Mouse (Mus musculus) heart, postnatal 36 days (tissue): ENCODE data around the gene Iqch. TPM values are rescaled to one million over a fixed set of nuclear protein-coding genes. Genes with fewer than 3 reads are reported as not detected.
A peak's percentile ranks its signal among the peaks of the same experiment; 100 is the strongest.

Experiments used
- DNase-seq, 2 experiments: peaks; one replicate each; pipeline ENCODE4 v3.0.0; 2021 to 2022
- intact Hi-C: fragments of 180-260 bp; cut with DNase I; formaldehyde crosslinking; loops from one replicate; pipeline ENCODE4 v1.15.1; 2025
- total RNA-seq, 2 experiments: library from RNA; stranded (reverse); gene quantifications; 2 replicates each; pipeline ENCODE4 v1.2.3; 2021

Gene Iqch
- total RNA-seq, 2 experiments from 2014 or later: not detected

DNA sequence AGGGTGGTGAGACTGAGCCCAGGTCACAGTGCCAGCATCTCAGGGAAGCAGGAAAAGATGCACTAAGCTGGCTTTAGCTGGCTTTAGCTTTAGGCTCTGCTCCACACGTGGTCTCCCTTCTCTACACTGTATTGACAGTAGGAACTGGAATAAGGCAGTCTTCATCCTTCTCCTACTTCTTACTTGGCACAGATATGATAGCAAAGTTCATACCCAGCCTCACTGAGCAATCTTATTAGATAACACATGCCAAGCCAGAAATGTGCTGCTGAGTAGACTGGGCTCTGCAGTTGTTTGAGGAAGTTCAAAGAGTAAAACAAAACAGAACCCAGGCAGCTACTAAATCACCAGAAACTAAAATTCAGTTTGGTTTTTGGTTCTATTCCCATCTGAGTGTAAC is 11.3 kb upstream of the Iqch start:
- DNase-seq: no peak
- intact Hi-C loops: loop anchor here (5.0 kb wide), 1 partner anchor 476 kb away; no protein-coding TSS in a partner anchor

DNA sequence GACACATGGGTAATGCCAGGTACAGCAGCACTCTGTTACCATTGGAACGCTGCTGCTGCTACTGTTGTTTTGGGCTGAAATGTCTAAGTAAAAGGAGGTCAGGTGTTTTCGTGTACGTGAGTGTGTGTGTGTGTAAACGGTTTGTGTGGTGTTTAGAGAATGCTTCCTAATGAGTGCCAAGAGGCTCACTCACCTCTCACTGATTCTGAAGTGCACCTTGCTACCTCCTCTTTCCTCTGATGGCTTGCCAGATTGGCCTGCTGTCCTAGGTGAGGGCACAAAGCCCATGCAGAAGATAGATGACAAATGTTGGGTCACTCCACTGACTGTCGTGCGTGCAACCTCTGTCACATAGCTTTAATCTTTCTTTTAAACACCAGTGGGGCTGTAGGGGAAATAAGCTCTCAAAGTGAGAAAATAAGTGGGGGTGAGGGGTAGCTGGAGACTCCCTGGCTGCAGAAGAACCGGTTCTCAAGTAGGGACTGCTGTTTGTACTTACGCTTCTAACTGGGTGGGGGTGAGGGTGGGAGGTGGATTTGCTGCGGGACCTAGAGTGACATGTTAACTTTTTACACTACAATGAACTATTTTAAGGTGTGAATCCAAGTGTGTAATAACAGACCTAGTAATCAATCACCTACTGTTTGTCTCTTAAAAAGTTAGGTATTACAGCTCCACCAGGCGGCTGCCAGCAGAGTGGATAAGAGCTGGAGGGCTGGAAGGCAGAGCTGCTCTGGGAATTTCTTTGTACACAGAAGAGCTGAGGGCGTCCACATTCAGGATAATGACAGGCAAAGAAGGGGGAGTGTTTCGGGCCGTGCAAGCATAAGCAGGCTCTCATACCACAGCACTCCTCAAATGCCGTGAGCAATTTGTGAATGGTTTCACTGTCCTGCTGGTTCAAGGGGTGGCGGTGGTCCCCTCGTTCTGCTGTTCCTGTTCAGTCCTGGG is 10.5 kb upstream of the Iqch start:
- intact Hi-C loops: loop anchor here (5.0 kb wide), 1 partner anchor 476 kb away; no protein-coding TSS in a partner anchor
- no peak for DNase-seq

DNA sequence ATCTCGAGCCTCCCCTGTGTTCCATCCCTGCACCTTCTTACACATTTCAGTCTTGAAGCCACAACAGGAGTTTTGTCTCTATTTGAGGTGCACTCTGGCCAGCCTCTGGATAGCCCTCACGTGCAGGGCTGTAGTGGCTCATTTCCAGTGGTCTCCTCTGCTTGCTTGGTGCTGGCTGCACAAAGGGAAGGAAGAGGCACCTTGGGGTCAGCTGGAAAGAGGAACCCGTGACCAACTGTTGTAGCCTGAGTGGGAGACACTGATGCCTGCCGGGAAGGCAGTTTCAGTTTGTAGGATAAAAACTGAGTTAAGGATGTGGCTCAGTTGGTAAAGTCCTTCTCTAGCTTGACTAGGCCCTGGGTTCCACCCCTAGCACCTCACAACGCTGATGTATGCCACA is 9.7 kb upstream of the Iqch start:
- intact Hi-C loops: loop anchor here (5.0 kb wide), 1 partner anchor 475 kb away; no protein-coding TSS in a partner anchor

DNA sequence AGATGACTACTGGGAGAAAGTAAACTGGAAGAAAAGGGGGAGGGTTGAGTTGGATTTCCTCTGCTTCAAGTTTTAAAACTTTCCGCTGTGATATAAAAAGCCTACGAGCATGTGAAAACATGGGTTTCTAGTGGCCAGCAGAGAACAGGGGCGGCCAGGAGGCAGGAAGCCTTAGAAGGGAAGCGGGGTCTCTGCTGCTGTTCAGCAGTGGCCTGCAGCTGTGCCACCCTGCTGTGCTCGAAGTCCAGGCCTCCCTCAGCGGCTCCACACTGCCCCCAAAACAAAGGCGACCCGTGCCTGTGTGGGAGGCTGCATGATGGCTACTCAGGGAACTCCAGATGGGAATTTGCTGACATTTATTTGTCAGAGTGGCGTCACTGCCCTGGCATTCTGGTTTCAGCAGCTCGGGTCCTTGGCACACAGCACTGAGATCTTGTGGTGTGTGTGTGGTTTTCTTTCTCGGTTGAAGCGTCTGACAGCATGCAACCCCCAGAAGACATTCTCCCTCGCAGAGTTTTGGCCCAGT is 8.6 kb upstream of the Iqch start:
- intact Hi-C loops: loop anchor here (5.0 kb wide), 1 partner anchor 474 kb away; no protein-coding TSS in a partner anchor
- DNase-seq: peak in 1 of 2 experiments; percentile 24

More for the DNA sequence above, 9.7 kb upstream of the Iqch start:
- DNase-seq: no peak

DNA sequence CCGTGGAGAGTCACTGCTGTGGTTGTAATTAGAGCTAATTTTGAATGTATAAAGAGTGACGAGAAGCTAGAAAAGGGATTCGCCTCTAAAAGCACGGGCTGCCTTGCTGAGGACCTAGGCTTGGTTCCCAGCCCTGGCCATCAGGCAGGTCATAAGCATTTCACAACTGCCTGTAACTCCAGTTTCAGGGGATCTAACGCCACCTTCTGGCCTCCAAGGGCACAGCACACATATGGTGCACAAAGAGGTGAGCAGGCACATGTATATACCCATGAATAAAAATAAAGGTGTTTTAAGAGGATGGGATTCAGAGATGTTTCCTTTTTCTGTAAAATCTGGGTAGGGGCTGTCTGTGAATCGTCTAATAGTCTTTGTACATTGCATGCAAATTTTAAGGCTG is 7.9 kb upstream of the Iqch start:
- intact Hi-C loops: loop anchor here (5.0 kb wide), 1 partner anchor 473 kb away; no protein-coding TSS in a partner anchor

DNA sequence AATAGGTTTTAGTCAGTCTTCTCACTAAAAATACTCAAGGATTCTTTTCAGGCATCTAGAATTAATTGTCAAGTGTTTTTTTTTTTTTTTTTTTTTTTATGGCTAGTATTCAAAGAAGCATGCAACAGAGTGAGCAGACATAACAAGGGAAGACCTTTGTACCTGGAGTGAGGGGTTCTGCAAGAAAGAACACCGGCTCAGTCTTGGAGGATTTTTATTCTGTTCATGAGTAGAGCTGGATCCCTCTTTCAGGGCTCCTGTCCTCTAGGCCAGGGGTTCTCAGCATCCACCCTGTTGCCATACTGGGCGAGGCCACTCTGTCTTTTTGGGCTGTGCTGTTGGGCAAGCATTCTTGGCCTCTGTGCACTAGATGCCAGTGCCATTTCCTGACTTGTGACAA is 7.5 kb upstream of the Iqch start:
- intact Hi-C loops: loop anchor here (5.0 to 10.0 kb wide), 2 partner anchors 415 to 472 kb away; partner anchors contain the start of gene Smad6
- DNase-seq: no peak

More for the DNA sequence above, 7.9 kb upstream of the Iqch start:
- no peak for DNase-seq

DNA sequence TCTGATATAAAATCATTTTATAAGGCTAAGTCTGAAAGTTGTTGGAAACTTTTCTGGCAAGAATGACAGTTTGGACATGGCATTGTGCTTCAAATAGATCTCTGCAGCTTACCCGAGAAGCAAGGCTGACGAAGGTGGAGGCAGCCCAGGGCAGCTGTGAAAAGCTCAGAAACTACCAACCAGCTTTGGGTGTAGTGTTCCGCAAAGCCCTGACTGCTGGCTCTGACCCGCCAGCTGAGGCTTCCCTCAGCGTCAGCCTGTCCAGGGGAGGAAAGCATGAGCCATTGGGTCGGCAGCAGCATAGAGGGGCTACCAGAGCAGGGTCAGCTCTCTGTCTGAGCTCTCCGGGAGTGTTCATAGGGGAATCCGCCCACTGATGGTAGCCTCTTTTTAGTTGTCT is 7.0 kb upstream of the Iqch start:
- intact Hi-C loops: loop anchor here (10.0 kb wide), 1 partner anchor 416 kb away; the partner anchor contains the start of gene Smad6
- no peak for DNase-seq

DNA sequence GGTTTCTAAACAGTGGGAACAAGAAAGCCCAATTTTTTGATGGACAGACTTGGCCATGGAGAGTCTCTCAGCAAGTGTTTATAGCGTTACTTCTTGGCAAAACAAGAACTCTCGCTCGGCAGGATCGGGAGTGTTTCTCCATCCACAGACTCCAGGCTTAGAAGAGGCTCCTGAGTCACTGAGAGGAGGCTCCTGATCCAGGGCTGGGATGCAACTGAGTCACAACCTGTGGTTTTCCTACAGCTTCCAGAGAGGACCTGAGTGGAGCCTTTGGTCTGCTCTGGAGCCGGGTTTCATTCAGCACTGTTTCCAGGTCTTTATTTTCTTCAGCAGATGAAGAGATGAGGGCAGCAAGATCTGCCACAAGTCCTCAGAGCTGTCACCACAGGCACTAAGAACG is 5.7 kb upstream of the Iqch start:
- no peak for DNase-seq
- intact Hi-C loops: loop anchor here (10.0 kb wide), 1 partner anchor 417 kb away; the partner anchor contains the start of gene Smad6

DNA sequence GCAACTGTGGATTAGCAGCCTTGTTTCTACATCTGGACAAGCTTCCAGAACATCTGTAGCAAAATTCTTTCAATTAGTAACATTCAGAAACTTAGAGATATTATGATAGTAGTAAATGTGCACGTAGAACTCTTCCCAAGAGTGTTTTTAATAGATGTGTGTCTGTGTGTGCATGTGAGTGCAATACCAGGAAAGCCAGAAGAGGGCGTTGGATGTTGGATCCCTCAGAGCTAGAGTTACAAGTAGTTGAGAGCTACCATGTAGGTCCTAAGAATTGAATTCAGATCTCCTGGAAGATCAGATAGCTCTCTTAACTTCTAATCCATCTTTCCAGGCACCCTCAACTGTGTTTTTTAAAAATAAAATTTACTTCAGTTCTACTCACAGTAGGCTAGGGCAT is 4.3 kb upstream of the Iqch start:
- intact Hi-C loops: loop anchor here (10.0 kb wide), 1 partner anchor 418 kb away; the partner anchor contains the start of gene Smad6
- no peak for DNase-seq

DNA sequence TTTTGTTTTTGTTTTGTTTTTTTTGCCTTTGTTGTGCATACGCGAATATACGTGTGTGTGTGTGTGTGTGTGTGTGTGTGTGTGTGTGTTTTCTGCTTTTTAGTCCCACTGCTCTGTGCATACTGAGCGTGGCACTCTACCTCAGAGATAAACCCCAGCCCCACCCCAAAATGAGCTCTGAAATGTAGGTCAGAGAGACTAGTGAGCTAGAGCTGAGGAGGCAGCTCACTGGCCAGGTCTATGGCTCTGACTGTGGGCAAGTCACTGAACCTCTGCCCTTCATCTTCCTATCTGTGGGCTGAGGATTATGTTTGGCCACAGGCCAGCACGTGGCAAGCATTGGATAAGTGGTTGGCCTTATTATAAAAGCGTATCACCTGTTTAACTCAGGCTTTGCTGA is 1.6 kb upstream of the Iqch start:
- intact Hi-C loops: loop anchor here (5.0 to 10.0 kb wide), 2 partner anchors 153 to 421 kb away; partner anchors contain the start of genes Smad3 and Smad6
- DNase-seq: peak in 1 of 2 experiments; percentile 7

DNA sequence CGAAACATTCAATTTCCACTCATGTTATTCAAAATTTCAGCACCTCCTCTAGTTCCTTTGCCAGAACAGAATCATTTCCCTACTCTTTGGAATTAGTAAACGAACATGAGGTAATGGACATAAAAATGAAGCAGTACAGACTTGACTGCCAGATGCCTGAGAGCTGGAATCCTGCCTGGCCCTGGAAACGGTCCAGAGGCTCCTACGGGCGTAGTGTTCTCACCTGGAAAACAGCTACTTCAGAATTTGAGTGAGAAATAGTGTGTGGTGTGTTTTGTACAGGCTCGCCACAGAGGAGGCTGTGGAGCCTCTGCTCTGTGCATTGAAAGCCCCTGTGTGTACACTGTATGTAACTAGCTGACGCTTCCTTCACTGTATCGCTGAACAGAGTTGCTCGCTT is 5.6 kb downstream of the Iqch start:
- DNase-seq: no peak
- intact Hi-C loops: no loop called here

DNA sequence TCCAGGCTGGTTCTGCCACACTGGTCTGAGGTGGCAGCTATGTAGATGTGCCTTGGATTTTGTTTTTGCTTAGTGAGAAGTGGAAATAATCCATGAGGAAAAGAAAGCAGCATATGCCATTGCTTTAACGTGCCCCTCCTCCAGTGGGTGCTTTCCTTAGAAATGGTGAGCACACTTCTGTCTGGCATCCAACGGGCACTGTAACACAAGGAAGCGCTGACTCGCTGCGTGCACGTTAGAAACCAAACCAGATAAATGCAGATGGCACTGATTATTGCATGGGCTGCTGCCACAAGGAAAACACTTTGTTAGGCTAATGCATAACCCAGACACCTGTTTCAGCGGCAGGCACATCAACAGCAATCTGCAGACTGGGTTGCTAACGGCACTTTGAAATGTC is 6.6 kb downstream of the Iqch start:
- intact Hi-C loops: no loop called here

DNA sequence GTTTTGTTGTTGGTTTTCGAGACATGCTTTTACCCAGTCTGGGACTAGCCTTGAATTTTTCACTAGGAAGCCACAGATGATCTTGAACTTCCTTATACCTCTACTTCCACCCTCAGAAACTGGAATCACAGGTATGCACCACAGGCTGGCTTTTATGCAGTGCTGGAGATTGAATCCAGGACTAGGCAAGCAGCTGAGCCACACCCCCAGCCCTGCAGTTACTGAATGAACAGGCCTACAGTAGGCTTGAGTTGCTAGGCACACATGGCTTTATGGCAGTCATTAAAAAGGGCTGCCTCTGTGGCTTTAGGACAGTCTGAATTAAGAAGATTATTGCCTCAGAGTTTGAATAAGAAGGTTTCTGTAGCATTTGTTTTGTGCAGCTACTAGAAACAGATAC is 7.3 kb downstream of the Iqch start:
- no peak for DNase-seq
- intact Hi-C loops: no loop called here

More for the DNA sequence above, 6.6 kb downstream of the Iqch start:
- no peak for DNase-seq

DNA sequence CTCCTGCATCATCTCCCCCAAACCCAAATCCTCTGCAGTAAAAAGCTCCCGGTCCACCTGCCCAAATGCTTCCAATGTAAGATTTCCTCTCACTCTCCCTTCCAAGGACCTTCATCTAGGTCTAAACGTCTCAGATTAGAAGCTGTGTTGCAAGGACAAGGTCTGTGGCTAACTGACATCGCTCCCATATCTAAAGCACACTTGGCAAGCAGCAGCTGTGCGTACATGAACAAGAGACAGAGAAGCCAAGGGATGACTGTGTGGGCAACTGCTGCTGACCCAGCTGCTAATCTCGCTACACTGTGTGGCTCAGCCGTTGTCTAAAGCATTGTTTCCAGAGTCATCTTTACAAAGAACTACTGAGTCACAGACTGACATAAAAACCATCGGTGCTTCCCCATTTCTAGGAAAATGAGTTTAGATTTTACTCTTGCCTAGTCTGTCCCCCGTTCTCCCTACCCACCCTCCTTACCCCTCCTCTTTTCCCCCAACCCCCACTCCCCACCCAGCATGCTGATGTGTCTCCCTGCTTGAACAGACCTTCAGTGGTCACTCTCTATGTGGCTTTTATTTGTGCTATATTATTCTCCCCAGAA is 10.5 kb downstream of the Iqch start:
- DNase-seq: no peak
- intact Hi-C loops: no loop called here

DNA sequence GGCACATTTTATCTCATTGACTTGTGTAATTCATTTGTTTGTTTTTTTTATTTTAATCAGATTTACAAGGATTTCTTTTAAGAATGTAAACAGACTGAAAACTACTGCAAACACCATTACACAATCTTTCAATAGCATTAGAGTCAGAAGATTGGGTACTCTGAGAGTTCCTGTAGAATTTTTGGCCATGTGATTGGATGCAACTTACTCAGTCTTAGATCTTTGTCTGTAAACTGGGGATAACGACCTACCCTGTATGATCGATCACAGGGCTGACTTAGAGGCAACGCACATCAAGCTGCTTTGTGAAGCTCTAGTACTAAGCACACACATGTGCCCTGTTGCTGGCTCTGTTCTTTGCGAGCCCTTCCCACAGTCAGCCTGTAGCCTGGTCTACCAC is 11.7 kb downstream of the Iqch start:
- intact Hi-C loops: no loop called here

DNA sequence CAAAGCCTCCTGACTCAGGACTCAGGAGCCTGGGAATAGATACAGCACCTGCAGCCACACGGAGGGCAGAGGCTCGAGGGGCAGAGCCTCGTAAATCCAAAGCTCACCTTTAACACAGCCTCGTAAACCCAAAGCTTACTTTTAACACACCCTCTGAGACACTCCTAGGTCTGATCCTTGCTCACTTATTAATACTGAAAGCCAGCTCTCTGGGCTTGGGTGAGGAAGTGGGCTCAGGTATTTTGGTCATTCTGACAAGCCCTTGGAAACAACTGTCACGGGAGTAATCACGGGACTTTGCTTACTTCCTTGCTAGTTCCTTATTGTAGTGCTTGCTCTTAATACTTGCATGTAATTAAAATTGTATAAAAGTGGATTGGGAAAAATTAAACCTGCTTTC is 13.1 kb downstream of the Iqch start:
- intact Hi-C loops: no loop called here
- DNase-seq: no peak

More for the DNA sequence above, 11.7 kb downstream of the Iqch start:
- no peak for DNase-seq

DNA sequence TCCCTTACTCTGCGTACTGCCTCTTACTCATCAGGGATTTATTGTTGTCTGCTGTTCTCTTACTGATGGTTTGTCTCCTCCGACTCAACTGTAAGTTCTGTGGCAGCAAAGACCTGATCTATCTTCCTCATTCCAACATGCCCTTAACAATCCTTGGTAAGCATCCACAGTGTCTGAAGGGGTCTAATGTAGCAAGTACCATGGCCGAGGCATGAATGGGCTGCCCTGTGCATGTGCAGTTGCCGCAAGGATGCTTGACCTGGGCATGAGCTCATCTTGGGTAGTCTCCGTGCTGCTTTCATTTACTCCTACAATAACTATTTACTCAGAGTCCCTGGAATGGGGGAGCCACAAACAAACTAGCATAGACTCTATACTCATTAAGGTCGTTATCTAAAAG is 17.0 kb downstream of the Iqch start:
- no peak for DNase-seq
- intact Hi-C loops: no loop called here

DNA sequence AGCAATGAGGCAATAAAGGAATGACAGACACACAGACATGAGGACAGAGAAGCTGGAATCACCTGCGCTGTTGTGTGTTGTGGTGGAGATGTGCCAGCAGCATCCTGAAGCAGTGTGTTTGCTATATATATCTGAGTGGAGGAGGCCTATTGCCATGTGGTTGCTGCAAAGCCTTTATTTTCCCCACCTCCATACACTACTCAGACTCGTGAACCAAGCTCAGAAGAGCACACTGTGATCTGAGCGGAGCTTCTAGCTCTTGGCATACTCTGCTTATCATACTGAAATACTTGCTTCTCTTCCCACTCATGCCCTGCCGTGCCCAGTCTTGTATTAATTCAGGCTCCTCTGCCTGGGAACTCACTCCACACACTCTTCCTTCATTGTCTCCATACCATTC is 20.5 kb downstream of the Iqch start:
- no peak for DNase-seq
- intact Hi-C loops: no loop called here

DNA sequence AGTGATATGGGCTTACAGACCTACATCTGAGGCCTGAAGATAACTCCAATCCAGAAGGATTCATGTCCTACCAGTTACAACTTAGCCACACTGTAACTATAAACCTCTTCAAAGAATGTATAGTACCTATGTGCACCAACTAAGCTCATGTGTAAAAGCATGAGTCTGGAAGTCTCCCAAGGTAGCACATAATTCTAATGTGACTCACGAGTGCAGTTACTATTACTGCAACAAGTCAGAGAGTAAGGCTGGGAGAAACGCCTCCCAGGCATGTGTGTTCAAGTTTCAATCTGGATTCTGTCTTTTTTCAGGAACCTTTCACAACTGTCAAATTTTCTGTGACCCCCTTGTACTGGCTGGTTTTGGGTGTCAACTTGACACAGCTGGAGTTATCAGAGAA is 22.2 kb downstream of the Iqch start:
- intact Hi-C loops: no loop called here
- DNase-seq: no peak

DNA sequence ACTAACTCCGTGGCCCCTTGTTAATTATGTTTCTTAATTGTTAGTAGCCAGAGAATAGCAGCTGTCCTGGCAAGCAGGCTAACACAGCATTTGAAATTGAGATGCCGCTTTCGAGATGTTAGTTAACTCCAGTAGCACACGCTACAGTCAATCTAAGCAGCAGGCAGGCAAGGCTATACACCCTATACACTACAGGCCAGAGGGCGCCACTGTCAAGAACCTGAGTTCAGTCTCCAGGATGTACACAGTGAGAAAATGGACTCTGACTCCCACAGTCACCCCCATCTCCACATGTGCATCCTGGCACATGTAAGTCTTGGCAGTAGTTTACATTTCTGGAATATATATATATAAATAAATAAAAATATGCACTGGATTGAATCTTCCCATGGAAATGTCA is 22.6 kb downstream of the Iqch start:
- DNase-seq: no peak
- intact Hi-C loops: no loop called here

DNA sequence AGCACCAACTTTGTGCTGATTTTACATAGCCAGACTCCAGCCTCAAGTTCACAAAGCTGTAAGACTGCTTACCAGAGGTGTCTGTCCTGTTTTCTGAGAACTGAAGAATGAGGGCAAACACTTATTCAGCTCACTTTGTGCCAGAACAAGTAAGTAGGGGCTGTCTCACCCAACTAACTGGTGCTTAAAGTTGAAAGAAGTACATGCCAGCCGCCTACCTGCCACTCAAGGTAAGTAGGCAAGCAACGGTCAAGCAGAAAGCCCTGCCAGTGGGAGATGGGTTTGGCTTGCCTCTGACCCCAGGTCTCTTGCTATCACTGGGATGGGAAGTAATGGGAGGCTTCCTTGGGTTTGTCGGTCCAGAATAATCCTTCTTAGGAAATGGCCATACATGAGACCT is 24.8 kb downstream of the Iqch start:
- DNase-seq: no peak
- intact Hi-C loops: no loop called here
